Mouse (Mus musculus): Measurements from ENCODE around the gene Kcnmb4. TPM values are rescaled to one million over a fixed set of nuclear protein-coding genes. Genes with fewer than 3 reads are reported as not detected.

Kcnmb4 gene
- polyA plus RNA-seq, 1 experiment from 2014 or later = 1.5 TPM

GRCm38 (mm10) chr10:116428026-116428780, 45.5 kb downstream of the Kcnmb4 start:
- Histone ChIP-seq H3K9me3 (replicated peaks; ENCODE audit: low read length) (no peaks in the 10 kb centered on the region), H3K4me2 (ENCODE audit: low read length) (no peak overlapping the region), H3K4me1 (replicated peaks; ENCODE audit: insufficient read depth, low read length) (no peaks in the 10 kb centered on the region), H3K4me3 (replicated peaks; ENCODE audit: low read depth, low read length) (no peak overlapping the region), H3K9ac (ENCODE audit: low read depth, low read length) (no peak overlapping the region), H3K27me3 (ENCODE audit: insufficient read depth, low read length) (no peaks in the 10 kb centered on the region), H3K36me3 (ENCODE audit: insufficient read depth, low read length) (no peaks in the 10 kb centered on the region), H3K27ac (no peak overlapping the region)
- no peak for ATAC-seq (replicated peaks; ENCODE audit: low FRiP score, low read depth)
- TF ChIP-seq CTCF (IDR thresholded peaks at IDR 0.05; ENCODE audit: low read depth) = no peak
- 92% methylated on average over 26 of the region's 26 CpGs for WGBS
- no peak for DNase-seq (ENCODE audit: low spot score)

GRCm38 (mm10) chr10:116426176-116426575, 47.5 kb downstream of the Kcnmb4 start:
- Histone ChIP-seq H3K36me3 (ENCODE audit: insufficient read depth, low read length) (no peaks in the 10 kb centered on the region), H3K27me3 (ENCODE audit: insufficient read depth, low read length) (no peaks in the 10 kb centered on the region), H3K4me1 (replicated peaks; ENCODE audit: insufficient read depth, low read length) (no peaks in the 10 kb centered on the region), H3K27ac (no peak overlapping the region), H3K4me3 (replicated peaks; ENCODE audit: low read depth, low read length) (no peak overlapping the region), H3K9ac (ENCODE audit: low read depth, low read length) (no peak overlapping the region), H3K9me3 (replicated peaks; ENCODE audit: low read length) (no peaks in the 10 kb centered on the region), H3K4me2 (ENCODE audit: low read length) (no peak overlapping the region)
- no peak for DNase-seq (ENCODE audit: low spot score)
- WGBS = 86% methylated on average over 7 of the region's 7 CpGs
- no peak for ATAC-seq (replicated peaks; ENCODE audit: low FRiP score, low read depth)
- TF ChIP-seq CTCF (IDR thresholded peaks at IDR 0.05; ENCODE audit: low read depth) = no peak

DNA sequence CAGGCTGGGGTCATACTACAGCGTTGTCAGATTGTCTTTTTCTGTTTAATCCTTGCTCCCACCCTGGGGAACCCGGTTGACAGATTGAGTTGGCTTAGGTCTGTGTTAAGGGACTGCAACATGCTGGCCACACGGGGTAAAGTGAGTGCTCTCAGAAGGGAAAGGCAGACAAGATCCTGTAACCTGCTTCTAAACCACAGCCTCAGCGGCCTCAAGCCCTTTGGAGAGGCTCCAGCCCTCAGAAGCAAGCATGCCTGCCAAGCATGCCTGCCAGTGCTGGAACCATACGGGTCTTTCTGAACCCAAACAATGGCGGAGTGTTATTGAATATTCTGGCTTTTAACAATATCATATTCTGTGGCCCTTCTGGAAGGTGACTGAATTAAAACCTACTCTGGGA, 48.8 kb downstream of the Kcnmb4 start:
- Histone ChIP-seq H3K9ac (ENCODE audit: low read depth, low read length) (no peak overlapping the region), H3K27ac (no peak overlapping the region), H3K9me3 (replicated peaks; ENCODE audit: low read length) (no peaks in the 10 kb centered on the region), H3K4me2 (ENCODE audit: low read length) (no peak overlapping the region), H3K36me3 (ENCODE audit: insufficient read depth, low read length) (no peaks in the 10 kb centered on the region), H3K4me3 (replicated peaks; ENCODE audit: low read depth, low read length) (no peak overlapping the region), H3K27me3 (ENCODE audit: insufficient read depth, low read length) (no peaks in the 10 kb centered on the region), H3K4me1 (replicated peaks; ENCODE audit: insufficient read depth, low read length) (no peaks in the 10 kb centered on the region)
- whole genome bisulfite sequencing = 91% methylated on average over 6 of the region's 6 CpGs
- ATAC-seq (replicated peaks; ENCODE audit: low FRiP score, low read depth) = no peak
- TF ChIP-seq CTCF (IDR thresholded peaks at IDR 0.05; ENCODE audit: low read depth) = no peak
- DNase-seq (ENCODE audit: low spot score) = no peak

GRCm38 (mm10) chr10:116422551-116422950, 51.1 kb downstream of the Kcnmb4 start:
- Histone ChIP-seq H3K9ac (ENCODE audit: low read depth, low read length) (no peak overlapping the region), H3K4me3 (replicated peaks; ENCODE audit: low read depth, low read length) (no peak overlapping the region), H3K4me2 (ENCODE audit: low read length) (no peak overlapping the region), H3K36me3 (ENCODE audit: insufficient read depth, low read length) (no peaks in the 10 kb centered on the region), H3K27ac (no peak overlapping the region), H3K27me3 (ENCODE audit: insufficient read depth, low read length) (no peaks in the 10 kb centered on the region), H3K4me1 (replicated peaks; ENCODE audit: insufficient read depth, low read length) (no peaks in the 10 kb centered on the region), H3K9me3 (replicated peaks; ENCODE audit: low read length) (no peaks in the 10 kb centered on the region)
- no peak for TF ChIP-seq CTCF (IDR thresholded peaks at IDR 0.05; ENCODE audit: low read depth)
- no peak for ATAC-seq (replicated peaks; ENCODE audit: low FRiP score, low read depth)
- 91% methylated on average over 2 of the region's 2 CpGs for WGBS
- DNase-seq (ENCODE audit: low spot score) = no peak

- Histone ChIP-seq H3K9ac (ENCODE audit: low read depth, low read length) (no peak overlapping the region), H3K27ac (no peak overlapping the region), H3K27me3 (ENCODE audit: insufficient read depth, low read length) (no peaks in the 10 kb centered on the region), H3K4me2 (ENCODE audit: low read length) (no peak overlapping the region), H3K9me3 (replicated peaks; ENCODE audit: low read length) (no peaks in the 10 kb centered on the region), H3K36me3 (ENCODE audit: insufficient read depth, low read length) (no peaks in the 10 kb centered on the region), H3K4me3 (replicated peaks; ENCODE audit: low read depth, low read length) (no peak overlapping the region), H3K4me1 (replicated peaks; ENCODE audit: insufficient read depth, low read length) (no peaks in the 10 kb centered on the region)
- ATAC-seq (replicated peaks; ENCODE audit: low FRiP score, low read depth) (no peak), DNase-seq (ENCODE audit: low spot score) (no peak)
- 87% methylated on average over 6 of the region's 6 CpGs for WGBS
- TF ChIP-seq CTCF (IDR thresholded peaks at IDR 0.05; ENCODE audit: low read depth) = no peak
Measured at GRCm38 (mm10) chr10:116420976-116421375, 52.7 kb downstream of the Kcnmb4 start.

DNA sequence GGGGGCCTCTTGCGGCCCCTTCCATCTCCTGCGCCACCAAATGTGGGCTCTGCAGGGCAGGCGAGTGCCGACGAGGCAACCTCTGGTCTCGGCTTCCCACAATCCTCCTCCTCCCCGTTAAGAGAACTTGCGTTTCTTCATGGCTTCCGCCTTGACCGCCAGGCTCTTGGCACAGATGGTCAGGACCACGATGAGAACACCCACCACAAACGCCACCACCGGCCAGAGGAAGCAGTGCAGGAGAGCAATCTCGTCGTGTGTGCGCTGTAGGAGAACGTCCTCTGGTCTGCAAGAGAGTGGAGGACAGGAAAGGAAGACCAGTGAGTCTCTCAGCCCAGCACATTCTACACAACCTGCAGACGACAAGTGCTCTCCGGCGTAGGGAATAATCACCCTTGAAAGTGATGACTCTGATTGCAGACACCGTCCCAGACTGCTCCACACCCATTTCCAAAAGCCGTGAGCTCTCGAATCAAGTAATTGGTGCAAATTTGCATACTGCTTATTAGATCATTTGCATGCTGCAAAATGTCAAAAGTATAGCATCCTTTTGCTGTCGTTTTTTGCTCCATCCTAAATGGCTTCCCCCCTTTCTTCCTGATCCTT, 55.5 kb downstream of the Kcnmb4 start:
- Histone ChIP-seq H3K27ac (no peak overlapping the region), H3K36me3 (ENCODE audit: insufficient read depth, low read length) (no peaks in the 10 kb centered on the region), H3K9me3 (replicated peaks; ENCODE audit: low read length) (no peaks in the 10 kb centered on the region), H3K4me3 (replicated peaks; ENCODE audit: low read depth, low read length) (no peak overlapping the region), H3K4me1 (replicated peaks; ENCODE audit: insufficient read depth, low read length) (no peaks in the 10 kb centered on the region), H3K9ac (ENCODE audit: low read depth, low read length) (no peak overlapping the region), H3K4me2 (ENCODE audit: low read length) (no peak overlapping the region), H3K27me3 (ENCODE audit: insufficient read depth, low read length) (no peaks in the 10 kb centered on the region)
- TF ChIP-seq CTCF (IDR thresholded peaks at IDR 0.05; ENCODE audit: low read depth) = no peak
- DNase-seq (ENCODE audit: low spot score) (no peak), ATAC-seq (replicated peaks; ENCODE audit: low FRiP score, low read depth) (no peak)
- 82% methylated on average over 24 of the region's 24 CpGs for WGBS
